Mouse (Mus musculus): ENCODE results near the gene Eif3a.

Eif3a gene

GRCm38 (mm10) chr19:60758896-60759835 is 31.3 kb downstream of the Eif3a start:
- DNase-seq (ENCODE audit: low spot score): no peak

GRCm38 (mm10) chr19:60757099-60757785 is 33.2 kb downstream of the Eif3a start:
- peak; percentile 13 for DNase-seq (ENCODE audit: low spot score)

- DNase-seq (ENCODE audit: low spot score): peak; percentile 49
These were observed 34.0 kb downstream of the Eif3a start for GRCm38 (mm10) chr19:60756192-60757098.

GRCm38 (mm10) chr19:60755438-60756191 is 34.8 kb downstream of the Eif3a start, which contains the start of gene Nanos1:
TSS of gene Nanos1 (plus strand) at chr19:60755987.
- peak; percentile 89 for DNase-seq (ENCODE audit: low spot score)

DNA sequence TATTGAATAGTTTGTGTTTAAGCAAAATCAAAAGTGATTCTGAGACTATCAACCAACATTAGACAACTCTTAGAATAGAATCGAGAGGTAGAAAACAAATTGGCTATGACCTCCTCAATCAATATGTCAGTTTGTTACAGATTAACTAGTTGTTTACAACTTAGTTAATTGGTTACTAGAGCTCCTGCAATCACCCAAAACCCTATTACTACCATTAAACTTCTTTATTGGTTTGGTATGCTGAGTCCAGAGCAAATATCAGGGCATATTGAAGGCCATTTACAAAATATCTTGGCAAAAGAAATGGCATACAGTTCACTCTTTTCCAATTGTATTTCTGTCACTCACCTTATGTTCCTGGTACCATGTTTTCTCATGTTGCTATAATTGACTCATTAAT is 42.7 kb downstream of the Eif3a start:
- no peak for DNase-seq (ENCODE audit: low spot score)

GRCm38 (mm10) chr19:60743767-60744547 is 46.5 kb downstream of the Eif3a start:
- DNase-seq (ENCODE audit: low spot score): no peak

- DNase-seq (ENCODE audit: low spot score): no peak
These were observed 49.9 kb downstream of the Eif3a start for GRCm38 (mm10) chr19:60740560-60740959.

DNA sequence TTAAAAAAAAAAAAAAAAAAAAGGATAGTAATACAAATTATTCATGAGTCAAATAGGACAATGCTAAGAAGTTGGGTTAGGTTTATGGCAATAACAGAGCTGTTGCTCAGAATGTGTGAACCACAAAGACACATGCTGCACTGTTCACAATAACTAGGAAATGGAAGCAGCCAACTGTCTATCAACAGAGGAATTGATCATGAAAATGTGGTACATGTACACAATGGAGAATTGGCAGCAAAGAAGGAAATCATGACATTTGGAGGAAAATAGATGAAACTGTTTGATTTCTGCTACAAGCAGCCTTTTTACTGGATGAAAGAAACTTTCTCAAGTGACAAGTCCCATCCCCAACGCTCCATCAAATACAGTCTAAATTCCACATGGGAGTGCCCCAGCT is 58.5 kb downstream of the Eif3a start:
- DNase-seq (ENCODE audit: low spot score): no peak

DNA sequence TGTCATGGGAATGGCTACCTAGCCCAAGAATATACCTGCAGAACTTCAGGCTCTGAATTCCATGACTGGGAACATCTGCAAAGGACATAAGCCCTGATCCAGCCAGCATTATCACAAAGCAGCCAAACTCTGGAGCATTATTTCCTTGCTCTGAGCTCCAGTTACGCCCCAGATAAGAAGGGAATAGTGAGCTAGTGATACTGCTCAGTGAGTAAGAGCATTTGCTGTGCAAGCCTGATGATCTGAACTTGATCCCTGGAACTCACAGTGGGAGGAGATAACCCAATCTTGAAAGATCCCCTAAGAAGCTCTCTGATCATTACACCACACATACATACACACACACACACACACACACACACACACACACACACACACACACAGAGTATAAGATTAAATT is 59.2 kb downstream of the Eif3a start:
- no peak for DNase-seq (ENCODE audit: low spot score)

DNA sequence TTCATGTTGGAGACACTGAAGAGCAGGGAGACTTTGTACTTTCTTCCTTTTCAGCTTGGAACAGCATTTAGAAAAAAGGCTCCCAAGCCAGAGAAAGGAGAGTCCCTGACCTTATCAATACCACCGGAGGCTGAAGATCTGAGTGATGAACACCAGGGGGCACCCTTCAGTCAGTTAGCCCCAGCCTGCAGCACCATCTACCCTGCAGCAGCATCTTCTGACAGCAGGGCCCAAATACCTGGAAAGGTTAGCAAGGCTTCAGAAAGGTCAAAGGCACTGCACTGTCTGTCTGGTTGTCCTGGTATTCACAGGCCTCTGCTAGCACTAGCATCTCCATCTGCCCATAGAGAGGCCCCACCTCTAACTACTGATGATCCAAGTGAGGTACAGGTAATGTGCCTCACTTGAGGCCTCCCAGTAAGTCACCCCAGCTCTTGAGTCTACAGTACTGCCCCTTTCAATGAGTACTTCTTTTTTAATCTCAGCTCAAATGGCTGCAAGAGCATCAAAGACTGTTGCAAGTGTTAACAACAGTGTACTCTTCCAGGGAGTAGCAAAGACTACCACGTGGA is 60.1 kb downstream of the Eif3a start:
- peak; percentile 79 for DNase-seq (ENCODE audit: low spot score)

GRCm38 (mm10) chr19:60716381-60716780 is 74.1 kb downstream of the Eif3a start:
- DNase-seq (ENCODE audit: low spot score): no peak

- DNase-seq (ENCODE audit: low spot score): no peak
These were observed 77.9 kb downstream of the Eif3a start for GRCm38 (mm10) chr19:60712577-60712976.

All from retina, embryonic 14.5 days (tissue).